Mouse (Mus musculus): ENCODE measurements around the gene Bcl9. TPM values are rescaled to one million over a fixed set of nuclear protein-coding genes. Genes with fewer than 3 reads are reported as not detected.
A peak's percentile ranks its signal among the peaks of the same experiment; 100 is the strongest.

Gene Bcl9
- polyA plus RNA-seq, 1 experiment from 2014 or later: 73.5 TPM

DNA sequence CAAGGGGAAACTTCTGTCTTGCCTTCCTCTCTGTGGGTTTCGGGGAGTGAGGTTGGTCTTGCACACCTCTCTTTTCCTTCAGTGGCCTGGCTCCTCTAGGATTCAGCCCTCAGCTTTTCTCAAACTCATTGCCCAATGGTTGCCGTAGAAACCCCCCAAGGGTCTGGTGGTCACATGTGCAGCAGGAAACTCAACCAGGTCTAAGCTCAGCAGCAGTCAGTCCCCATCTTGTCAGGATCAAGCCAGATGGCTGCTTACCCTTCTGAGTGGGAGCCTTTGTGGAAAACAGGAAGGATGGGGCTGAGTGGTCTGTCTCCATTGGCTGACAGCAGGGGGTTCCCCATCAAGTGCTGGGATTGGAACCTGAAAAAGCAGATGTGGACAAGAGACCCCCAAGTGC lies 15.7 kb upstream of the Bcl9 start:
- Histone ChIP-seq H3K36me3 (replicated peaks) (no peaks in the 10 kb centered on the region), H3K27ac (replicated peaks) (no peak overlapping the region; the same call in 1 of the 2 replicates), H3K4me1 (peaks cover 38% of the 10 kb centered on the region), H3K27me3 (replicated peaks; ENCODE audit: low read depth, poor library complexity, severe bottlenecking) (peaks cover 24% of the 10 kb centered on the region), H3K4me3 (no peak overlapping the region), H3K9me3 (peaks cover 8% of the 10 kb centered on the region; the same call in 1 of the 2 replicates)
- WGBS: 71% methylated on average over 2 of the region's 2 CpGs
- DNase-seq (ENCODE audit: low spot score): peak; percentile 45

DNA sequence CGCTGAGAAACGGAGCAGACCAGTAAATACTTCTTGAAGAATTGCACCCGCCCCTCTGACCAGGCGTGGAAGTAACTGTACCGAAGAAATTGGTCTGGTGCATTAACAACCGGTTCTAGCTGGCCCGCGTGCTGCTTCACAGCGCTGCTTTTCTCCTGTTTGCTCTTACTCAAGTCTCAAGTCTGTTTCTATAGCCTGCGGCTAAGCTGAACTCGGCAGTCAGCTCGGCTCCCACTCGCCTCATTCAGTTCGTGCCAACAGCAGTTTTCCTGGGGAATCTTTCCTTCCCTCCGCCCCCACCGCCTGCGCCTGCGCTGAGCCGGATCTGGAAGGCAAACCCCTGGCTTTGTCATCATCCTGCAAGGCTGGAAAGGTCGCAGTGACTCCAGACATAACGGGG lies 14.3 kb upstream of the Bcl9 start:
- peak overlapping the region; percentile 80 for H3K27ac ChIP-seq (replicated peaks)
- peak overlapping the region; percentile 40 for H3K4me3 ChIP-seq
- peaks cover 24% of the 10 kb centered on the region for H3K27me3 ChIP-seq (replicated peaks; ENCODE audit: low read depth, poor library complexity, severe bottlenecking)
- peaks cover 8% of the 10 kb centered on the region; the same call in 1 of the 2 replicates for H3K9me3 ChIP-seq
- peak; percentile 77 for DNase-seq (ENCODE audit: low spot score)
- H3K36me3 ChIP-seq (replicated peaks): no peaks in the 10 kb centered on the region
- 21% methylated on average over 21 of the region's 21 CpGs for WGBS
- peaks cover 43% of the 10 kb centered on the region for H3K4me1 ChIP-seq

DNA sequence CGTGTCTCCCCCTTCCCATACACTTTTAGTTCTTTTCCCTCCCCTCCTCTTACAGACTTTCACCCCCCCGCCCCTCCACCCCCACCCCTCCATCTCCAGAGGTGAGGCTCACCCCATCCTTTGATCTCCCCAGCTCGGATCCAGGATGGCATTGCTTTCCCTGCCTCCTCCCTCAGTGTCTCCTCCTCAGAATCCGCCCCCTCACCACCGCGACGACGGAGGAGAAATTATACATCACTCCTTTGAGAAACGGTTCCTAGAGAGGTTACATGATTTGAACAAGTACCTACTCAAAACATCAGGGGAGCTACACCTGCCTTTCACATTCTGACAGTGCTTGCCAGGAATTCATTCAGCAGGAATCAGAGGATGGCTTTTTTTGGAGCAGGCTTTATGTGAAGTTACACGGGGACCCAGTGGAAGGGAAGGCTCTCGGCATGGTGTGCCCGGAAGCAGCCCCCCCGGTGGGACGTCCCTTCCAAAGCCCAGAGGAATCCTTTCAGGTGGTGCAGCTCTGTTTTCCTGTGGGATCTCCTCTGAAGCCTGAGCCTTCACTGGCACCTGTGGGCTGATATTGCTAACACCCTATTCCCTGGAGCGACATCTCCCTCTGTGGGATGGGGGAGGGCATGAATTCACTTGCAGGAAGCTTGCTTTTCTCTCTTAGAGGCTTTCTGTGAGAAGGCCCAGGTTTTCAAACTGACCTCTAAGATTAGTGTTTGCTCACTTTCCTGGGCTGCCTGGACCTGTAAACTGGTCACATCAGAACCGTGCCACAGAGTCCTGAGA lies 12.2 kb upstream of the Bcl9 start:
- no peak for DNase-seq (ENCODE audit: low spot score)
- Histone ChIP-seq H3K4me3 (peak overlapping the region; percentile 44), H3K27me3 (replicated peaks; ENCODE audit: low read depth, poor library complexity, severe bottlenecking) (peaks cover 24% of the 10 kb centered on the region), H3K36me3 (replicated peaks) (no peaks in the 10 kb centered on the region), H3K9me3 (peaks cover 8% of the 10 kb centered on the region; the same call in 1 of the 2 replicates), H3K4me1 (peaks cover 47% of the 10 kb centered on the region), H3K27ac (replicated peaks) (peak overlapping the region; percentile 48; the same call in 1 of the 2 replicates)
- WGBS: 5% methylated on average over 15 of the region's 16 CpGs

DNA sequence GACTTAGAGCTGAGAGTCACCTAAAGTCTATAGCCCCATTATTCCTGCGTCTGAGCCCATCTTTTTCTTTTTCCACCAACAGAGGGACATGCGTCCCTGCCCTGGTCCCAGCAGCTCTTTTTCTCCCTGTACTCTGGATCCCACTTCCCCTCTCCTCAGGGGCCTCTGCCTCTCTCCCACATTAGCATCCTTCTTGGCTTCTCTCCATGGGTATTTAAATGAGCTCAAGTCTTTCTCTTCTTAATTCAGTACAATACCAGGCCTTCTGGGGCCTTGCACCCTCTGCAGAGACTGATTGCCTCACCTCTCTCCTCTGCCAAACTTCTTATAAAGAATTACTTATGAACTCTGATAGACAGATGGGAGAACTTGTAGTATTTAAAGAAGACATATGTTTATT lies 10.7 kb upstream of the Bcl9 start:
- H3K27me3 ChIP-seq (replicated peaks; ENCODE audit: low read depth, poor library complexity, severe bottlenecking): peaks cover 24% of the 10 kb centered on the region
- no peak for DNase-seq (ENCODE audit: low spot score)
- H3K9me3 ChIP-seq: peaks cover 8% of the 10 kb centered on the region; the same call in 1 of the 2 replicates
- WGBS: 34% methylated on average over 2 of the region's 2 CpGs
- no peak overlapping the region for H3K27ac ChIP-seq (replicated peaks)
- peaks cover 42% of the 10 kb centered on the region for H3K4me1 ChIP-seq
- H3K36me3 ChIP-seq (replicated peaks): no peaks in the 10 kb centered on the region
- no peak overlapping the region for H3K4me3 ChIP-seq

DNA sequence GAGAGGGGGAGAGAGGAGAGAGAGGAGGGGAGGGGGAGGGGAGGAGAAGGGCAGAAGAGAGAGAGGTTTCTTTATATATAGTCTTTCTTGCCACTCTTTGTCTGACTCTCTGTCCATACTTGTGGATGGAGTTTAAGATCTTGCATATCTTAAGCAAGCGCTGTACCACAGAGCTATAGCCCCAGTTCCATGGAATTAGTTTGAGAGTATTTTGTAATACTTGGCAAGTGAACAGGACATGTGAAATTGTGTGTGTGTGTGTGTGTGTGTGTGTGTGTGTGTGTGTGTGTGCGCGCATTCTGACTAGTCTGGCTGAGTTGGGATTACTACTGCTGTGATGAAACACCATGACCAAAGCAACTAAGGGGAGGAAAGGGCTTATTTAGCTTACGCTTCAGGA lies 8.2 kb upstream of the Bcl9 start:
- H3K4me1 ChIP-seq: peaks cover 28% of the 10 kb centered on the region
- no peak for DNase-seq (ENCODE audit: low spot score)
- H3K9me3 ChIP-seq: peaks cover 5% of the 10 kb centered on the region; the same call in 1 of the 2 replicates
- no peak overlapping the region for H3K27ac ChIP-seq (replicated peaks)
- peaks cover 21% of the 10 kb centered on the region for H3K27me3 ChIP-seq (replicated peaks; ENCODE audit: low read depth, poor library complexity, severe bottlenecking)
- H3K36me3 ChIP-seq (replicated peaks): no peaks in the 10 kb centered on the region
- H3K4me3 ChIP-seq: no peak overlapping the region
- WGBS: 74% methylated on average over 4 of the region's 4 CpGs

DNA sequence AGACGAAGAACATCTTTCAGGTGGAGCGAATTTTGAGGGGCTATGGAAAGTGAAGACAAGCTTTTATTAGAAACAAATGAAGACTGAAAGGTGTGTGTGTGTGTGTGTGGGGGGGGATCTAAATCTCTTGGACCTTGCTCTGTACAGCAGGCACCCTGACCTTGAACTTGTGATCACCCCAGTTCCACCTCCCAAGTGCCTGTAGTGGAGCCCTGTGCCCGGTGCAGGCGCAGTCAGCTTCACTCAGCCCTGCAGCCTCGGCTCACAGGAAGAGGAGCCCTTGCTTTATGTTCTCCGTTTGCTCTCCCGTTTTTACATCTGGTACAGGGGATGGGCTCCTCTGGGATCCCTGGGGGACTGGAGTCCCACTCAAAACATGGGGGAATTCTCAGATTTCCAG lies 3.9 kb upstream of the Bcl9 start:
- Histone ChIP-seq H3K9me3 (peaks cover 4% of the 10 kb centered on the region; the same call in 1 of the 2 replicates), H3K36me3 (replicated peaks) (no peaks in the 10 kb centered on the region), H3K4me1 (peaks cover 27% of the 10 kb centered on the region), H3K27ac (replicated peaks) (no peak overlapping the region), H3K4me3 (no peak overlapping the region), H3K27me3 (replicated peaks; ENCODE audit: low read depth, poor library complexity, severe bottlenecking) (no peaks in the 10 kb centered on the region)
- WGBS: 54% methylated on average over 7 of the region's 7 CpGs
- DNase-seq (ENCODE audit: low spot score): no peak

DNA sequence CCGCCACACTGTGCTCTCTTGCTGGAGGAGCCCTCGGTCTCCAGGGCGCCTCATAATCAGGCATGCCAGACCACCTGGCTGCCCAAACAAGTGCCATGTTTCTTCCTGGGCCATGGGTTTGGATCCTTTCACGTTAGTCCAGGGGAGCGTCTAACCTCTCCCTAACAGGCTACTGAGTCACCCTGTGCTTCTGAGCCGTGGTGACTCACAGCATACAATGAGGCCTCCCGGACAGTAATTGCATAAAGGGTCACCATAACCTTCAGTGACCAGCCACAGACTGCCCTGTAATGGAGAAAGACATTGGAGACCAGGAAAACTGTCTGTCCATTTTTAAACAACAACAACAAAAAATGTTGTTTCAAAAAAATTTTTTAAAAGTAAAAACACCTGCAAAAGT lies 2.7 kb upstream of the Bcl9 start:
- Histone ChIP-seq H3K4me1 (peaks cover 35% of the 10 kb centered on the region), H3K4me3 (no peak overlapping the region), H3K9me3 (peaks cover 4% of the 10 kb centered on the region; the same call in 1 of the 2 replicates), H3K27ac (replicated peaks) (no peak overlapping the region), H3K36me3 (replicated peaks) (no peaks in the 10 kb centered on the region), H3K27me3 (replicated peaks; ENCODE audit: low read depth, poor library complexity, severe bottlenecking) (no peaks in the 10 kb centered on the region)
- 90% methylated on average over 7 of the region's 7 CpGs for WGBS
- no peak for DNase-seq (ENCODE audit: low spot score)

DNA sequence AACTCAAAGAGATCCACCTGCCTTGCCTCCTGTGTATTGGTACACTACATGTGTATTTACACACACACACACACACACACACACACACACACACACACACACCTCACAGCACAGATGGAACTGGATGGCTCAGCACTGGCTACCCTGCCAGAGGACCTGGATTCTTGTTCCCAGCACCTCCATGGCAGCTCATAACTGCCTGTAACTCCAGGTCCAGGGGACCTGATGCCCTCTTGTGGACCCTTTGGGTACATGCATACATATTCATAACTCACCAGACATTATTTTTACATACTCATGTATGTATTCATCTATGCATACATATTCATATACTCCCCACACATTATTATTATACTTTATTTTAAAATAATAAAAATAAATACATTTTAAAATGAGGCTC lies 2.2 kb upstream of the Bcl9 start:
- H3K4me1 ChIP-seq: peaks cover 40% of the 10 kb centered on the region
- no peak overlapping the region for H3K27ac ChIP-seq (replicated peaks)
- H3K36me3 ChIP-seq (replicated peaks): no peaks in the 10 kb centered on the region
- H3K27me3 ChIP-seq (replicated peaks; ENCODE audit: low read depth, poor library complexity, severe bottlenecking): no peaks in the 10 kb centered on the region
- no peak overlapping the region for H3K4me3 ChIP-seq
- DNase-seq (ENCODE audit: low spot score): no peak
- H3K9me3 ChIP-seq: peaks cover 4% of the 10 kb centered on the region; the same call in 1 of the 2 replicates

DNA sequence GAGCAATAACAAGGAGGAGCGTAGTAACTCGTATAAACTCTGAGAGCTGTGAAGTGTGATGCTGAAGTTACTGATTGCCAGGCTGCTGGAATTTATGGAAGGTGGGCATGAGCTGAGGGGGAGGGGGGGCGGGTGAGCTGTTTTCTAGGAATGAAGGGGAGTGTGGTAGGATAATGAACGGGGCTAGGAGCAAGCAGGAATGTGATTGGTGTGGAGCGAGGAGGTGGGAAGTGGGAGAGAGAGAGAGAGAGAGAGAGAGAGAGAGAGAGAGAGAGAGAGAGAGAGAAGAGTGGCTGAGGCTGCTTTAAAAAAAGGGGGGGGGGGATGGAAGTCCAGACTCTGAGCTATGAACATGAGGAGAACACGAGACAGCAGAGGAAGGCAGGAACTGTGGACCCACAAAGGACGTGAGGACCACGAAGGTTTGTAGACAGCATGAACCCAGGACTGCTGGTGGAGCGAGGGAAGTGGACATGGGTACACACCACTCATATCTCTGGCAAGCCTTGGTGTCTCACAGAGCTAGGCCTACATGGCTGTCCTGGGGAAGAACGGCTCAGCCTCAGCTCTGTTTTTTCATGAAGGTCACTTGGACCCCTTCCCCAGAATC lies 1.2 kb upstream of the Bcl9 start:
- H3K27me3 ChIP-seq (replicated peaks; ENCODE audit: low read depth, poor library complexity, severe bottlenecking): no peaks in the 10 kb centered on the region
- H3K27ac ChIP-seq (replicated peaks): peak overlapping the region; percentile 98
- H3K4me3 ChIP-seq: peak overlapping the region; percentile 86
- peaks cover 40% of the 10 kb centered on the region for H3K4me1 ChIP-seq
- peaks cover 4% of the 10 kb centered on the region; the same call in 1 of the 2 replicates for H3K9me3 ChIP-seq
- WGBS: 30% methylated on average over 10 of the region's 10 CpGs
- H3K36me3 ChIP-seq (replicated peaks): no peaks in the 10 kb centered on the region
- peak; percentile 67 for DNase-seq (ENCODE audit: low spot score)

DNA sequence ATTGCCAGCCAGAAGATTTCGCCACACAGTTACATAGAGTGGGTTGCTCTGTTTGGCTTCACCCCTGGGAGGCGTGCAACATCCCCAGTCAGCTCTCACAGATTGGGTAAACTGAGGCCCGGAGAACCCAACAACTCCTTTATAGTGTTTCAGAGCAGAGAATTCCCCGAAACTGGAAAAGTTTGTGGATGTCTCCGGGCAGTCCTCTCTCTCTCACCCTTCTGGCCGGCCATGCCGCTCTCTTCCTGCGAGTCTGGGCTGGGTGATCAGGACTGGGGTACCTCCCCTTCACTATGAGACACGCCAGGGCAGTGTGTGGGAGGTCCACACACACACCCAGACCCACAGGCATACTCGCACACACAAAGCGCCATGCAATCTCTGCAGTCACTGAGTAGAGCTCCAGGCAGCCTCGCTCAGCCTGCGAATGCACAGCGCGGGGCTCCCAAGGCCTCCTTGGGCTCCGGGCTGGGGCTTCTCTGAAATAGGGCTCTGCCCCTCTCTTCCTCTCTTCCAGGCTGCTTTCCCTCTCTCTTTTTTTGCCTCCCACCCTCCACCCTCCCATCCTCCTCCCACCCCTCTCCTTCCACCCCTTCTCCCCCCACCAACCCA lies 670 bp downstream of the Bcl9 start:
- Histone ChIP-seq H3K27ac (replicated peaks) (peak overlapping the region; percentile 98), H3K36me3 (replicated peaks) (no peaks in the 10 kb centered on the region), H3K4me3 (peak overlapping the region; percentile 86), H3K9me3 (peaks cover 4% of the 10 kb centered on the region; the same call in 1 of the 2 replicates), H3K4me1 (peaks cover 45% of the 10 kb centered on the region), H3K27me3 (replicated peaks; ENCODE audit: low read depth, poor library complexity, severe bottlenecking) (no peaks in the 10 kb centered on the region)
- WGBS: 3% methylated on average over 16 of the region's 16 CpGs
- peak; percentile 78 for DNase-seq (ENCODE audit: low spot score)

DNA sequence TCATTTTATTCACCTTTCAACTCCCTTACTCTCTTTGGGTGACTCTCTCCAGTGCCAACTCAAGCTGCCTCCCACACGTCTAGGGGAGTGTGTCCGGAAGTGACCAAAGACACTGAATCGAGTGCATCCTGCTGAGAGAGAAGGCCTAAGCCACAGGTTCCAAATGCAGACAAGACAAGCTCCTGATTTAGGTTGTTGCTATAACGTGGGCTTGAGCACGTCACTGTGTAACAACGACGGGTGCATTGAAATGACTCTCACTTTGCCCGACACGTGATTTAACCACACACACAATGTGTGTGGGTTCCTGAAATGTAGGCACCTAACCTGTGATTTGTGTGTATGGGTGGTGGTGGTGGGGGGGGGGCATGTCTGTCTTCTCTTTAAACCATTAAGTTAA lies 3.4 kb downstream of the Bcl9 start:
- Histone ChIP-seq H3K36me3 (replicated peaks) (no peaks in the 10 kb centered on the region), H3K4me1 (peaks cover 48% of the 10 kb centered on the region), H3K9me3 (no peaks in the 10 kb centered on the region), H3K4me3 (no peak overlapping the region), H3K27me3 (replicated peaks; ENCODE audit: low read depth, poor library complexity, severe bottlenecking) (no peaks in the 10 kb centered on the region), H3K27ac (replicated peaks) (no peak overlapping the region)
- WGBS: 87% methylated on average over 9 of the region's 9 CpGs
- no peak for DNase-seq (ENCODE audit: low spot score)

DNA sequence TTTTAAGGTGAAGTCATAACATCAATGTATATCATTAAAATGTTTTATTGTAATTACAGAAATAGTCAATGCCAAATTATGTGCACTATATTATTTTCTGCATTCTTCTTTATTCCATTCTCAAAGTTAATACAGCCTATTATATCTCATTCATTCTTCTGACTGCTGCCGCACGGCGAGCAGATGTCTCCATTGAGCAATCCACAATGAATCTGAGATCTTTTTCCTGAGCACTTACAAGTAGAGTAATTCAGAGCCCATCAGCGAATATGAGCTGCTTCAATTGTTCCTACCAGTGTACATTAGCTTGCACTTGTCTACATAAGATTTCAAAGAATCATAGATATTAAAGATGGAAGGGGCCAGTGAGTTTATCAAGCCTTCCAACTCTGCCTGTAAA lies 12.8 kb downstream of the Bcl9 start:
- Histone ChIP-seq H3K36me3 (replicated peaks) (peaks cover 30% of the 10 kb centered on the region), H3K27me3 (replicated peaks; ENCODE audit: low read depth, poor library complexity, severe bottlenecking) (no peaks in the 10 kb centered on the region), H3K4me1 (peaks cover 30% of the 10 kb centered on the region), H3K27ac (replicated peaks) (no peak overlapping the region), H3K4me3 (no peak overlapping the region), H3K9me3 (no peaks in the 10 kb centered on the region)
- no peak for DNase-seq (ENCODE audit: low spot score)
- WGBS: 95% methylated on average over 4 of the region's 4 CpGs

Measured in embryonic facial prominence, embryonic 10.5 days (tissue).